Mouse (Mus musculus) heart, postnatal 0 days (tissue): ENCODE measurements at regions not wholly inside any gene's neighbourhood (a gene's known extent, or its start where the extent isn't known, plus 50 kb on each side); places are given as distances from the start of the nearest gene placed in this dataset.
A peak's percentile ranks its signal among the peaks of the same experiment; 100 is the strongest.

Experiments used
- ATAC-seq: fragments of 200-750 bp; cut with Nextera tagmentation; 2 replicates; pipeline ENCODE4 v1.8.0; 2017; ENCODE audit warnings: low read depth, moderate number of reproducible peaks, moderate library complexity; ENCODE audit not compliant: insufficient read depth
- DNase-seq: peaks from one replicate; pipeline ENCODE4 v3.0.0-alpha.2; 2016; ENCODE audit warnings: low spot score
- H3K27ac ChIP-seq: fragments of 300-500 bp; sonication (generic); 2 replicates; pipeline ENCODE4 v1.5.1; 2014; ENCODE audit warnings: low read depth, mild to moderate bottlenecking
- H3K27me3 ChIP-seq: fragments of 300-500 bp; sonication (generic); 2 replicates; pipeline ENCODE4 v1.6.1; 2014; ENCODE audit warnings: low read length, mixed read lengths; ENCODE audit not compliant: control insufficient read depth, insufficient read depth
- H3K36me3 ChIP-seq: fragments of 300-500 bp; sonication (generic); replicated peaks from 2 replicates; pipeline ENCODE4 v1.6.1; 2014; ENCODE audit warnings: low read length, mixed read lengths; ENCODE audit not compliant: control insufficient read depth, insufficient read depth
- H3K4me1 ChIP-seq: fragments of 300-500 bp; sonication (generic); 2 replicates; pipeline ENCODE4 v1.6.1; 2014; ENCODE audit warnings: antibody characterized with exemption; ENCODE audit not compliant: control insufficient read depth, insufficient read depth
- H3K4me2 ChIP-seq: fragments of 300-500 bp; sonication (generic); 2 replicates; pipeline ENCODE4 v1.6.1; 2014; ENCODE audit warnings: low read depth, mild to moderate bottlenecking, low read length, moderate library complexity
- H3K4me3 ChIP-seq: fragments of 300-500 bp; sonication (generic); 2 replicates; pipeline ENCODE4 v1.5.1; 2014; ENCODE audit warnings: low read depth, low read length
- H3K9ac ChIP-seq: fragments of 300-500 bp; sonication (generic); replicated peaks from 2 replicates; pipeline ENCODE4 v1.6.1; 2014; ENCODE audit warnings: low read depth, low read length, mixed read lengths
- H3K9me3 ChIP-seq: fragments of 300-500 bp; sonication (generic); replicated peaks from 2 replicates; pipeline ENCODE4 v1.6.1; 2016; ENCODE audit warnings: low read length; ENCODE audit not compliant: control insufficient read depth
- CTCF ChIP-seq: IDR thresholded peaks from 2 replicates; pipeline ENCODE4 v1.5.1; 2016; ENCODE audit warnings: antibody characterized with exemption, control low read depth, low read depth
- EP300 ChIP-seq: IDR thresholded peaks from 2 replicates; pipeline ENCODE4 v1.6.1; 2016; ENCODE audit warnings: antibody characterized with exemption, low read depth
- whole genome bisulfite sequencing: fragments of 180-500 bp; shearing (Covaris S2); extraction: QIAGEN DNeasy Blood & Tissue Kit; methylation state at CpG from one replicate; pipeline ENCODE4 v1.1.7; 2014; 5-methylcytosine and 5-hydroxymethylcytosine counted together

DNA sequence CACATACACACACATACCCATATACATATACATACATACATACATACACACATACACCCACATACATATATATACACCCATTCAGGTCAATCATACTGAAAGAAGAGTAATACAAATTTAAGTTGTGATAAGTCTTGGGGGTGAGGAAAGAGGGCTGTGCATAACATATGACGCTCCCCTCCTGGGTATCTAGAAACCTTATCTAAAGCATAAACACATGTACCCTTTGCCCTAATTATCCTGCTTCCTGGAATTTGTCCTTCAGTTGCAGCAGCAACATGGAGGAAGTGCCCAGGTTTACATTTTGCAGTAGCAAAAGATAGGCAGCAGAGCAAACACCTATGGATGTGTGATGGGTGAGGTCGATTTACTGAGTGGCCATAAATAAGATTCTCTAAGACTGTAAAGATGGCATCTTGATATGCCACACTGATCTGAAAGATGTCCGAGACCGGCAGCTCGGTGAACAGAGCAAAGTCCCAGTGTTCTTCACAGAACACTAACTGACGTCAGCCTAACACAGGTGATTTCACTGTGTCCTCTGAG is 172.0 kb upstream of the Irf2bp2 start:
- H3K27me3 ChIP-seq, result no peaks in the 10 kb centered on the region
- H3K4me3 ChIP-seq, result no peak overlapping the region
- no peak overlapping the region for H3K27ac ChIP-seq
- H3K4me2 ChIP-seq, result no peak overlapping the region
- no peak for DNase-seq
- TF ChIP-seq CTCF, result no peak
- TF ChIP-seq EP300, result no peak
- H3K4me1 ChIP-seq, result no peaks in the 10 kb centered on the region; the same call in 1 of the 2 replicates
- H3K36me3 ChIP-seq, result no peaks in the 10 kb centered on the region
- peaks cover 5% of the 10 kb centered on the region; the same call in 1 of the 2 replicates for H3K9me3 ChIP-seq
- no peak for ATAC-seq
- 83% methylated on average over 6 of the region's 6 CpGs for WGBS
- no peak overlapping the region for H3K9ac ChIP-seq

DNA sequence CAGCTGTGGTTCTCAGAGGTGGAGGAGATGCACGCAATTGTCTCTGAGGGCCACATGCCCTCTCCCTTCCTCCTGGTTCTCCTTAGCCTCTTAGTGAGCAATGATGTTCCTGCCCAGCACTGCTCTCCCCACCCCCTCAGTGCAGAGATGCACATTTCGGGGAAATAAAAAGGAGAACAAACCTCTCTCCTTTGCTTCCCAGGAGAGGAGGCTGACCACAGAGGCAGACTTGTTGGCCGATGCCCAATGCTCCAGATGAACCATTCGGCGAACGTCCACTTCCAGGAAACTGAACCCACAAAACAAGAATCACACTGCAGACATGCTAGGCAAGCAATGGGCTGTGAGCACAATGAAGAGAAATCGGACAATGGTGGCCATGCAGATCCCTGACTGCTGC is 169.8 kb upstream of the Irf2bp2 start:
- Histone ChIP-seq H3K36me3 (no peaks in the 10 kb centered on the region), H3K27me3 (no peaks in the 10 kb centered on the region), H3K9me3 (no peaks in the 10 kb centered on the region), H3K4me2 (no peak overlapping the region), H3K9ac (no peak overlapping the region), H3K4me1 (peaks cover 6% of the 10 kb centered on the region), H3K4me3 (no peak overlapping the region), H3K27ac (no peak overlapping the region)
- 70% methylated on average over 7 of the region's 7 CpGs for WGBS
- TF ChIP-seq CTCF, result no peak
- no peak for DNase-seq
- no peak for ATAC-seq

DNA sequence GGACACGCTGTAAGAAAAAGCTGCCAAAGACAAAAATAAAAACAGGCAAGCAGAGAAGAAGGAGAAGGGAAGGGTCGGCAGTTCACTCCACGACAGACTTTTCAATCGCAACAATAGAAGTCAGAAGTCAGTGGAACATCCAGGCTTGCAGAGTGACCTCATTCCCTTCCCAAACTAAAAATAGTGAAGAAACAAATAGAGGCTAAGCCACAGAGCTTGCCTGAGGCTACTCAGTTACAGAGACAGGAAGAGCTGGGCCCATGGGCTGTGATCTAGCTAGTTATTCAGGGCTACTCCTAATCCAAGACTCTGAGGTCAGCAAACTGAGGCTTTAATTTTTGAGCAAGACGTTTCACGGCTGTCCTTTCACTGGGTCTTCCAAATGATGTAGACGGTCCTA is 165.9 kb upstream of the Irf2bp2 start:
- peak; percentile 38 for DNase-seq
- Histone ChIP-seq H3K36me3 (no peaks in the 10 kb centered on the region), H3K9me3 (no peaks in the 10 kb centered on the region), H3K9ac (no peak overlapping the region), H3K4me2 (no peak overlapping the region), H3K4me1 (peaks cover 15% of the 10 kb centered on the region; the same call in 1 of the 2 replicates), H3K27me3 (no peaks in the 10 kb centered on the region), H3K4me3 (no peak overlapping the region), H3K27ac (peak overlapping the region; percentile 41; the same call in 1 of the 2 replicates)
- WGBS, result 57% methylated on average over 7 of the region's 7 CpGs
- TF ChIP-seq EP300 (no peak), CTCF (no peak)
- no peak for ATAC-seq

DNA sequence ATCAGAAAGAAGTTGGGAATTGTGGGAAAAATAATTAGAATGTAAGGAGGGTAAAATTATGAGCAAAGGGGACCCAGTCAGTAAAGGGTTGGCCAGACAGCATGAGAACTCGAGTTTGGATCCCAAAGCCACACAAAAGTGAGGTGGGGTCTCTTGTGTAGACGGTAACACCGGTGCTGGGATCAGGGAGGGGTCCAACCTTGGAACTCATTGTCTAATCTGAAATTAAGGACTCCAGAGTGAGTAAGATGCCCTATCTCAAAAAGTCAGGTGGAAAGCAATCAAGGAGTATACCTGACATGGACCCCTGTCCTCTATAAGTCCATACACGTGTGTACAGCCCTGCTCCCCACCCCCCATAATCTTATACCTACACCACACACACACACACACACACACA is 165.2 kb upstream of the Irf2bp2 start:
- Histone ChIP-seq H3K27me3 (no peaks in the 10 kb centered on the region), H3K27ac (no peak overlapping the region; the same call in 1 of the 2 replicates), H3K9me3 (no peaks in the 10 kb centered on the region), H3K9ac (no peak overlapping the region), H3K4me1 (peaks cover 19% of the 10 kb centered on the region; the same call in 1 of the 2 replicates), H3K36me3 (no peaks in the 10 kb centered on the region), H3K4me2 (no peak overlapping the region), H3K4me3 (no peak overlapping the region)
- ATAC-seq (no peak), DNase-seq (no peak)
- WGBS, result 90% methylated on average over 4 of the region's 4 CpGs
- TF ChIP-seq CTCF (no peak), EP300 (no peak)

DNA sequence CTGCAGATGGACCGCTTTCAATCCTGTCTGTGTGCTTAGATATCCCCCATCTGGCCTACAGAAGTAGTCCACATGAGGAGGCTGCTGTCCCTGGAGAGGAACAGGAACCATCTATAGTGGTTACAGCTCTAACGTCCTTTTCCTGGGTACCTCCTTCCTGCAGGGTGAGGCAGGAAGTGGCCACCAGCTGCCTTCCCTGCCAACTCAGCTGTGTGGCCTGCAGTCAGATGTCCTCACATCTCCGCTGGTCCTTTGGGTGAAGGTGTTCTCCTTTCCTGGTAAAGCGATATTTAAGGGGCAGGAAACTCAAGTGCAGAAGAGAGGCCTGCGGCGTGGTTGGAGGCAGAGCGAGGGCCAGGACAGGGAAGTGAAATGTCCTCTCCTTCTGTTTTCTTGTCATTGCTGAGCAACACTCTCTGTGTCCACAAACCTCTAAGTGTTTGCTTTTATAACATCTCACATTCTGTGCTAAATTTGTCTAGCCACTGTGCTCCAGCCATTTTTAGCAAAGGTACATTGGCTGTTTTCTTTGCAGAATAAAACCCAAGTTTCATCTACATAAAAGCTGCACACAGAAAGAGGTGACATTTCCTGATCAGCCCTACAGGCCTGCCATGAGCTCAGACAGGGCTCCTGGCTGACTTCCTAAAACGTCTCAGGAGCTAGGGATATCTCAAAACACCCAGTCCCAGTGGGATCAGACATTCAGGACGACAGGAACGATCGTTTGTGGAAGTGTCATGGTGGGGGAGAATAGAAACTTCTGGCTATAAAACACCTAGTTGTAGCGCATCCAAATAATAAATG is 164.4 kb upstream of the Irf2bp2 start:
- Histone ChIP-seq H3K4me3 (no peak overlapping the region), H3K27ac (peak overlapping the region; percentile 81), H3K9ac (no peak overlapping the region), H3K4me1 (peaks cover 19% of the 10 kb centered on the region; the same call in 1 of the 2 replicates), H3K9me3 (no peaks in the 10 kb centered on the region), H3K36me3 (no peaks in the 10 kb centered on the region), H3K4me2 (no peak overlapping the region), H3K27me3 (no peaks in the 10 kb centered on the region)
- peak; percentile 54; the same call in 1 of the 2 replicates for ATAC-seq
- 47% methylated on average over 12 of the region's 12 CpGs for WGBS
- DNase-seq, result peak; percentile 47
- TF ChIP-seq CTCF (peak; percentile 37), EP300 (no peak)
